Mouse (Mus musculus): ENCODE data around the gene Stk32c. TPM values are rescaled to one million over a fixed set of nuclear protein-coding genes. Genes with fewer than 3 reads are reported as not detected.

Stk32c gene
- total RNA-seq, 2 experiments from 2014 or later, result not detected

- no peak for ATAC-seq (replicated peaks; ENCODE audit: poor library complexity)
These were observed 137.9 kb downstream of the Stk32c start for GRCm38 (mm10) chr7:139075054-139075794.

- ATAC-seq (replicated peaks; ENCODE audit: poor library complexity), result no peak
These were observed 138.9 kb downstream of the Stk32c start for GRCm38 (mm10) chr7:139074189-139074588.

GRCm38 (mm10) chr7:139068182-139068623 lies 144.9 kb downstream of the Stk32c start:
- ATAC-seq (replicated peaks; ENCODE audit: poor library complexity), result peak; percentile 83

- peak; percentile 62 for ATAC-seq (replicated peaks; ENCODE audit: poor library complexity)
These were observed 149.7 kb downstream of the Stk32c start for GRCm38 (mm10) chr7:139063406-139063805.

Other genes starting within 250 kb of the Stk32c start
- not detected in 2 replicates for gene Dpysl4, start 127.3 kb downstream of the Stk32c start, total RNA-seq (2015)
- gene Dpysl4, start 127.3 kb downstream of the Stk32c start, total RNA-seq (2017), result not detected in 2 replicates
- 1.2 and 2.0 TPM in 2 replicates for gene Lrrc27, start 319 bp downstream of the Stk32c start, total RNA-seq (2015)
- 1.4 and 2.1 TPM in 2 replicates for gene Lrrc27, start 319 bp downstream of the Stk32c start, total RNA-seq (2017)
- gene Pwwp2b, start 35.2 kb upstream of the Stk32c start, total RNA-seq (2015), result 3.7 and 4.6 TPM in 2 replicates
- gene Pwwp2b, start 35.2 kb upstream of the Stk32c start, total RNA-seq (2017), result 2.5 and 4.7 TPM in 2 replicates
- 8.5 and 9.9 TPM in 2 replicates for gene Inpp5a, start 175.8 kb upstream of the Stk32c start, total RNA-seq (2015)
- gene Inpp5a, start 175.8 kb upstream of the Stk32c start, total RNA-seq (2017), result 4.9 and 11.2 TPM in 2 replicates